Mouse (Mus musculus) cerebellum, adult 2 months (tissue): ENCODE measurements around the gene Plcl2.

Source experiments
- CTCF ChIP-seq: fragments of 200-500 bp; IDR thresholded peaks from 2 replicates; pipeline ENCODE4 v1.5.1; 2011; ENCODE audit warnings: low read depth, mild to moderate bottlenecking, control low read depth, low read length, moderate library complexity, borderline replicate concordance; ENCODE audit not compliant: insufficient read depth
- POLR2A ChIP-seq: fragments of 200-500 bp; IDR thresholded peaks from 2 replicates; pipeline ENCODE4 v1.6.1; 2011; ENCODE audit warnings: low read length, control low read depth, borderline replicate concordance; ENCODE audit not compliant: insufficient read depth

- no peak for TF ChIP-seq CTCF
- TF ChIP-seq POLR2A, result no peak
Observed at GRCm38 (mm10) chr17:50731876-50732275, 222.7 kb downstream of the Plcl2 start.
